Mouse (Mus musculus) thymus, postnatal 10 days (tissue): ENCODE data around the gene Rictor.

ENCODE experiments used
- DNase-seq, 2 experiments: peaks; one replicate each; pipeline ENCODE4 v3.0.0; 2021; ENCODE audit warnings: low spot score in 2 of 2

Rictor gene

GRCm38 (mm10) chr15:6707936-6708525 is at the start of gene Rictor:
Rictor (plus strand) TSS chr15:6708379.
- DNase-seq, result peak; percentile 73 to 90

- no peak for DNase-seq
These were observed 46.2 kb upstream of the Rictor start for GRCm38 (mm10) chr15:6661951-6662350.

- no peak for DNase-seq
These were observed 44.2 kb upstream of the Rictor start for GRCm38 (mm10) chr15:6663991-6664390.

- no peak for DNase-seq
These were observed 42.1 kb upstream of the Rictor start for GRCm38 (mm10) chr15:6666072-6666471.

- no peak for DNase-seq
These were observed 39.3 kb upstream of the Rictor start for GRCm38 (mm10) chr15:6668793-6669437.

GRCm38 (mm10) chr15:6678479-6678878 is 29.7 kb upstream of the Rictor start:
- DNase-seq, result no peak

- peak in 1 of 2 experiments; percentile 15 for DNase-seq
These were observed 6.0 kb upstream of the Rictor start for GRCm38 (mm10) chr15:6702164-6702563.

GRCm38 (mm10) chr15:6705351-6705901 is 2.8 kb upstream of the Rictor start:
- no peak for DNase-seq

- peak; percentile 51 to 53 for DNase-seq
These were observed 636 bp upstream of the Rictor start for GRCm38 (mm10) chr15:6707551-6707935.

GRCm38 (mm10) chr15:6708526-6709441 is 605 bp downstream of the Rictor start:
- DNase-seq, result peak; percentile 58 to 63

- no peak for DNase-seq
These were observed 1.4 kb downstream of the Rictor start for GRCm38 (mm10) chr15:6709618-6710017.

GRCm38 (mm10) chr15:6710341-6710740 is 2.2 kb downstream of the Rictor start:
- DNase-seq, result no peak

GRCm38 (mm10) chr15:6711226-6711625 is 3.0 kb downstream of the Rictor start:
- DNase-seq, result no peak

- DNase-seq, result no peak
These were observed 6.6 kb downstream of the Rictor start for GRCm38 (mm10) chr15:6714819-6715218.

- no peak for DNase-seq
These were observed 7.1 kb downstream of the Rictor start for GRCm38 (mm10) chr15:6715237-6715636.

GRCm38 (mm10) chr15:6721385-6721784 is 13.2 kb downstream of the Rictor start:
- DNase-seq, result no peak

GRCm38 (mm10) chr15:6721802-6722201 is 13.6 kb downstream of the Rictor start:
- no peak for DNase-seq

GRCm38 (mm10) chr15:6722405-6723176 is 14.4 kb downstream of the Rictor start:
- DNase-seq, result no peak

- no peak for DNase-seq
These were observed 15.2 kb downstream of the Rictor start for GRCm38 (mm10) chr15:6723338-6723737.

- DNase-seq, result no peak
These were observed 16.3 kb downstream of the Rictor start for GRCm38 (mm10) chr15:6724442-6724841.

- no peak for DNase-seq
These were observed 18.1 kb downstream of the Rictor start for GRCm38 (mm10) chr15:6726130-6726808.
